Mouse (Mus musculus): ENCODE measurements at regions not wholly inside any gene's neighbourhood (a gene's known extent, or its start where the extent isn't known, plus 50 kb on each side); places are given as distances from the start of the nearest gene placed in this dataset.

GRCm38 (mm10) chr4:56086306-56086705 is 554.0 kb upstream of the Klf4 start:
- ATAC-seq (ENCODE audit: poor library complexity, severe bottlenecking): no peak

- ATAC-seq (ENCODE audit: poor library complexity, severe bottlenecking): no peak
These were observed 551.9 kb upstream of the Klf4 start for GRCm38 (mm10) chr4:56084205-56084604.

DNA sequence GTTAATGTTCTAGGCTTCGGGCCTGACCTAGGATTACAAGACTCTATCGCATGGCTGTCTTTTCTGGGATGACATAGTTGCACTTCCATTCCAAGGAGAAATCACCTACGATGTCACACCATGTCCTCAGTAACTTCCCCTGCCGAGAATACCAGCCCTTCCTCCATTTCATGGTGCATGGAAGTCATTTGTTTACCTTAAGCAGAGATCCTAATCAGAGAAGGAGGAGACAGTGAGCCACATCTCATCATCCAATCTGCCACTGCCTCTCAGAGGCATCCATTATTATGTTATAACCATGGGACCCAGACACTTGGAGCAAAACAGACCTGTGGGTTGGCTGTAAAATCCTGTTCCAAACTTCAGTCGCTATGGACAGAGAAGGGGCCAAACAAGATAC is 550.1 kb upstream of the Klf4 start:
- ATAC-seq (ENCODE audit: poor library complexity, severe bottlenecking): no peak

- peak; percentile 24; the same call in 1 of the 2 replicates for ATAC-seq (ENCODE audit: poor library complexity, severe bottlenecking)
These were observed 548.7 kb upstream of the Klf4 start for GRCm38 (mm10) chr4:56080960-56081359.

- ATAC-seq (ENCODE audit: poor library complexity, severe bottlenecking): peak; percentile 38
These were observed 538.5 kb upstream of the Klf4 start for GRCm38 (mm10) chr4:56070664-56071334.

DNA sequence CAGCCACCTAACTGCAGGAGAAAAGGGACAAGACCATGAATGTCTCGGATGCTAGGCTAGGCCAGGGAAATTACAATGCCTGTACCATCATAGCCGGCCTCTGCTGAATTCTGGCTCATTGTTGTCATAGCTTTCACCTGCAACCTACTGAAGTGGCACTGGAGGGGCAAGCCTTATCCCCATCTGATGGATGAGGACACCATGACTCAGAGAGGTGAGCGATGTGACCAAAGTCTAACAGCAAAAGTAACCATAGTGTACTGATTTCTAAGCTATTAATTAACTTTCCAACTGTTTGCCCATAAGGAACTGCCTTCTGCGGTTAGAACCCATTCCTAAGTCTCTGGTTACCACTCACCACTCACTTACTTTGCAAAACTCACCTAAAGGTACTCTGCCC is 536.6 kb upstream of the Klf4 start:
- ATAC-seq (ENCODE audit: poor library complexity, severe bottlenecking): no peak

GRCm38 (mm10) chr4:56064657-56065056 is 532.4 kb upstream of the Klf4 start:
- ATAC-seq (ENCODE audit: poor library complexity, severe bottlenecking): no peak

- no peak for ATAC-seq (ENCODE audit: poor library complexity, severe bottlenecking)
These were observed 519.6 kb upstream of the Klf4 start for GRCm38 (mm10) chr4:56051792-56052380.

GRCm38 (mm10) chr4:56039327-56039726 is 507.1 kb upstream of the Klf4 start:
- no peak for ATAC-seq (ENCODE audit: poor library complexity, severe bottlenecking)

- ATAC-seq (ENCODE audit: poor library complexity, severe bottlenecking): no peak
These were observed 504.1 kb upstream of the Klf4 start for GRCm38 (mm10) chr4:56036334-56036733.

DNA sequence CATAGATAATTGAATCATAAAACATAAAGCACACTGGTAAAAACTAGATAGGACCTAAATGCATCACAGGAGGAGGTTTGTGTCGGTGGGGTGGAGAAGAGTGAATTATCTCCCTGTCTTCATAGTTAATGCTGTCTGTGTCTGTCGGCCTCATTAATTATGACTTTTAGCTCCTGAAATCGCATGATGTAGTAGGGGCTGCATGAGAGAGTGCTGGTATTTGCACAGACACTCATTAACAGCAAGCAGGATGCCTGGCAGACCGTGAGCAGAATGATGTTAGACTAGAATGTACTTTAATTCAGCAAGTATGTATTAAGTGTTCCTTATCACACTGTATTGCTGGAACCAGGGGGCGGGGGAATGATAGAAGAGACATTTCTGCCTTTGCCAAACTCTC is 503.3 kb upstream of the Klf4 start:
- no peak for ATAC-seq (ENCODE audit: poor library complexity, severe bottlenecking)

GRCm38 (mm10) chr4:56028441-56028840 is 496.2 kb upstream of the Klf4 start:
- no peak for ATAC-seq (ENCODE audit: poor library complexity, severe bottlenecking)

DNA sequence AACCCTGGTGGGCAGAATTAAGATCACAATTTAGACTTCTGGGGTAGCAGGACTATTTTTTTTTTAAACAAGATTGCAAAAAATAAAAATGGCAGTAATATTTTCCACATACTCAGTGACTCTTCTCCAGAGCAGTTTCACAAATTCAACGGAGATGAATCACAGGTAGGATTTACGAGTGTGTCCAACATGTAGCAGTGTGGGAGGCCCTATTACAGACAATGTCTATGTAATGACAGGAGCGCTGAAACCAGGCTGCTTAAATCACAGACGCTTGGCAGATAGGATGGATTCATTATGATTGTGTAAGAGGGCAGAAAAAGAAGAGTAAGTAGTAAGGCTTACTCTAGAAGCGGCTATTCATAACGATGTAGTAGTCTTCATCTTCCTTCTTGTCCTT is 495.0 kb upstream of the Klf4 start:
- no peak for ATAC-seq (ENCODE audit: poor library complexity, severe bottlenecking)

DNA sequence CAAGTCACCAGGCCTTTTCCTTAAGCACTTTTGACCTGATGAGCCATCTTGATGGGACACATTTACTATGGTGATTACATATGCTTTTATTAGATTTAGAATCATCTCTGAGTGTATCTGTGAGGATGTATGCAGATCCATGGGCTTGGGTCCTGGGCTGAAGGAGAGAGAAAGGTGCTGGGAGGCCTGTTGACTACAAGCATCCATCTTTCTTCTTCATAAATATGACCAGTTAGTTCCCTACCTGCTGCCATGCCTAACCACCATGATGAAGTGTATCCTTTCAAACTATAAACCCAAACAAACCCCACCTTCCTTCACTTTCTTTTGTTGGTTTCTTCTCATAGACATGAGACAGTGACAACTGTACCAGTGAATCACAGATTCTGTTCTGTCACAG is 492.2 kb upstream of the Klf4 start:
- ATAC-seq (ENCODE audit: poor library complexity, severe bottlenecking): no peak

DNA sequence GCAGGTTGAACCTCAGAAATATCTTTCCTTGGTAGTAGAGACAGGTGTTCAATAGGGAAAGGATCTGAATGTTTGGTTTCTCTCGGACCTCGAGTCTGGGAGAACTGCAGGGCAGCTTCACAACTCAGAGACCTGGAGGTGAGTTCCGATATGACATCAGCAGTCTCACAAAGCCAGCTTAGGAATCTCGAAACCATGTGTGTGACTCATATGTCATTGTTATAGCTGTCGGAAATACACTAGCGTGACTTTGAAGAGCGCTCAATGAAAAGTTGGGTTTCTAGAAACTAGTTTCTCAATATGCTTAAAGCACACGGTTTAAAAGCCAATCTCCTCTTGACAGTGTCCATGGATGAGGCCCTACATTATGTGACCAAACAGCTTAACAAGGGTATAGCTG is 485.9 kb upstream of the Klf4 start:
- ATAC-seq (ENCODE audit: poor library complexity, severe bottlenecking): no peak

- no peak for ATAC-seq (ENCODE audit: poor library complexity, severe bottlenecking)
These were observed 483.2 kb upstream of the Klf4 start for GRCm38 (mm10) chr4:56015481-56015880.

DNA sequence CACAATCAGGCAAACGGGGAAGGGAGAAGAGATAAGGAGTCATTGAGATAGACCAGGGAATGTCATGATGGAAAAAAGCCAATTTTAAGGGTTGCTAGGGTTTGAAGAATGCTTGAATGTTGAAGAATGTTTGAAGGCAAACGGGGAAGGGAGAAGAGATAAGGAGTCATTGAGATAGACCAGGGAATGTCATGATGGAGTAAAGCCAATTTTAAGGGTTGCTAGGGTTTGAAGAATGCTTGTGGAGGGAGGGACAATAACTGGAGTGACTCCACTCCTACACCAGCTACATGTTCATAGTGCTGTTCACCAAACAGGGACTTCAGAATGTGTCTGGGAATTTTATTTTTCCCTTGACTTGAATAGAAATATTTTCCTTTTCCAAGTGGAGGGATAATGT is 476.0 kb upstream of the Klf4 start:
- ATAC-seq (ENCODE audit: poor library complexity, severe bottlenecking): no peak

- ATAC-seq (ENCODE audit: poor library complexity, severe bottlenecking): no peak
These were observed 472.0 kb upstream of the Klf4 start for GRCm38 (mm10) chr4:56004227-56004626.

DNA sequence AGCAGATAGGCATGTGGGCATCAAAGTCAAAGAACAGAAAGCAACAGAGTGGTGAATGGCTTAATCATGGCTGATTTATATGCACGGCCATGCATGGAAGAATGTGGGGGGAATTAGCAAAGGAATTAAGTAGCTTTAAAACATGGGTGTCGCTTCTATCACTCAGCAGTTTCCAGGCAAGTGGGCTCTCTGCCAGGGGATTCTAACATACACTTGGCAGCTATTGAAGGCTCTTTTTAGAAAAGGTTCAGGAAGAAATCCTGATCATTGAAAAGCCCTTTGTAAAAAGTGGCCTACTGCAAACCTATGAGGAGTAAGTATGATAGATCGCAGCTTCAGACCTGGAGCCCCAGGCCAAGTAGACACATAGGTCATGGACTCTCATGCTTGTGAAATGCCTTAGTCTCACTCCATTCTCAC is 469.1 kb upstream of the Klf4 start:
- ATAC-seq (ENCODE audit: poor library complexity, severe bottlenecking): no peak

DNA sequence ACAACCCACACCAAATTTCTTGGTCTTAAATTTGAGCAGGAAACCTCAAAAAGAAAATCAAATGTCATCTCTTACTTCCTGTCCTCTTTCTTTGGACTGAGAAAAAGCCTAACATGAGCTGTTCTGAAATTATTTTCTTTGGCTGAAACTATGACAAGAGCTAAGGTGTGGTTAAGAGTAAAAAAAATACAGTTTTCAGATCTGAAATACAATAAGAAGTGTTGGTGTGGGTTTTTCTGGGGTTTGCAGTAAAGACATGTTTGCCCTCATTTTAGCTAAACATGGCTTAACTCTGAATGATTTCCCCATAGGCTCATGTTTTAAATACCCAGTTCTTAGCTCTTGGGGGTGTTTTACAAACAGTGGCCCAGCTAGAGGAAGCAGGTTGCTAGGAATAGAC is 451.8 kb upstream of the Klf4 start:
- no peak for ATAC-seq (ENCODE audit: poor library complexity, severe bottlenecking)

GRCm38 (mm10) chr4:55978539-55978938 is 446.3 kb upstream of the Klf4 start:
- ATAC-seq (ENCODE audit: poor library complexity, severe bottlenecking): no peak

DNA sequence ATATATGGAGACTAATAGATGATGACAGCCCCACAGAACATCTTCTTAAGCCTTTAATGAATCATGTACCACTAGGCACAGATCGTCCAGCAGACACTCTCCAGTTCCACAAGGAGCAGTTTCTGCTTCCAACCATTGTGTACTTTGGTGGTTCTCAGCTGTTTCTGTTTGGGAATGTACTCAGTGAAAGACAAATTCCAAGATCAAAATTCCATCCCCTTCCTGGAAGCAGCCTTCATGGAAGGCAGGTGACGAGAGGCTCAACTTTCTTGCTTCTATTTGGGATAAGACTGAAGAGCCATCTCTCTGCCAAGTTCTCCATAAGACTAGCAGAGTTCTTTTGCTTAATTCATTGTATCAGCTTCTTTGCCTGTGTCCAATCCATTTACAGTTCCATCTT is 444.0 kb upstream of the Klf4 start:
- no peak for ATAC-seq (ENCODE audit: poor library complexity, severe bottlenecking)

- ATAC-seq (ENCODE audit: poor library complexity, severe bottlenecking): no peak
These were observed 441.4 kb upstream of the Klf4 start for GRCm38 (mm10) chr4:55973706-55974105.

Measured in megakaryocyte, adult 5-6 weeks (primary cell).